Mouse (Mus musculus) right cerebral cortex, postnatal 25 days (tissue): ENCODE measurements around the gene Slc15a1.

Experiments used
- DNase-seq: peaks from one replicate; pipeline ENCODE4 v3.0.0; 2022

Gene Slc15a1

DNA sequence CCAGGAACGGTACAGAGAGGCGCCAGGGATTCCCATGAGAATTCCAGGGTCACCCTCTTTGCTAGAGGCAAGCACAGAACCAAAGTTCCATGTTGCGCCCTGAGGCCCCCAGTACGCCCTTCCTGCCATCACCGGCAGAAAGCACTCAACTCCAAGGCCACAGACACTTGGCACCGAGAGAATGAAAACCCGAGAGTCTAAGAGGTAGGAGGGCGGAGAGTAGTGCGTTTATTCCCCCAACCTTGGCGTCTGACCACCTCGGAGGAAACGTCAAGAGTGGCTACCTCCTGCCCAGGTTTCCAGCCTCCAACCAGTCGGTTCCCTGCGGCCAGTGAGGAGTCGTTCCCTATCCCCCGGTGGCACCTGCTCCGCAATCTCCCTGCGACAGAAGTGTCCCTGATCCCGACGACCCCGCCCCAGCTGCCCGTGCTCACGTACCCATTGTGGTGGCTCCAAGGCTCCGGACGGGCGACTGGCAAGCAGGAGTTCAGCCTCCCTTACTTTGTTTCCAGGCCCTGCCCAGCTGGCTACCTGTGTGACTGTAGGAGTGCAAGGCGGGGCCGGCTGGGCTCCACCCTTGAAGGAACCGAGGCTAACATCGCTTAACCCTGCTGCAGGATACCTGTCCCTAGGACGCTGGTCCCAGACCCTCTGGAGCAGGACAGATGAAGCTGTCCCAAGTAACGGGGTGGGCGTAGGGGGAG, at the start of gene Slc15a1:
Slc15a1 (minus strand) TSS at position 472 of the 704 bp plus-strand sequence.
- DNase-seq = no peak

DNA sequence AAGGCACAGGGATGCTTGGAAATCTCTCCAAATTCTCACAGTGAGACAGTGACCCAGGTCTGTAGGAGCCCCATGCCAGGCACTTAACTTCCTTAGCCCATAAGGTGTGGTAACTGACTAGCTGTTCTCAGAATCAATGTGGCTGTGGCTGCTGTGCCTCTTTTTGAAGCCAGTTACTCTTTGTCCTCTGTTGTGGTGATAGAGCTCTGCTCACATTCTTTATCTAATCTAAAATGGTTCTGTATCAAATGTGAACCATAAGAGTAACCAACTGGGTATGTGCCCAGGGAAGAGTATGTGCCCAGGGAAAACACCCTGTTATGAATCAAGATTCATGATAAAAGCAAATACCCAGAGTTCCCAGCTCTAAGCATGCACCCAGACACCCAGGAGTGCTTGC, 48.7 kb upstream of the Slc15a1 start:
- no peak for DNase-seq

DNA sequence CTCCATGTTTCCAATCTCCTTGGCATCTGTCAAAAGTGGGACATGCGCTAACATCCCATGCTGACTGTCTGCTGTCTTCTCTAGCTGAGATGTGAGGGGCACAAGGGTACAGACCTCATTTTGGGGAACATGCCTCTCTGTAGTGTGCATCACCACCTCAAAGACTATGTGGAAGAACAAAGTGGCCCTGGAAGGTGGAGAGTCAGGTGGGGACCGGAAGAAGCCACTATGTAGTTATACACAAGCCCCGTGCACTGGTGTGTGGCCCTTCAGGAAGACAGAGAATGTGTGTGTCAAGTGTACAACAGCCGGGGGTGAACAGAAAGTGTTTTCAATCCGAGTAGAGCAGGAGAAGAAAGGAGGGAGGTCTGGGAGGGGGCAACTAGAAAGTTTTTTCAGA, 47.5 kb upstream of the Slc15a1 start:
- DNase-seq = no peak

DNA sequence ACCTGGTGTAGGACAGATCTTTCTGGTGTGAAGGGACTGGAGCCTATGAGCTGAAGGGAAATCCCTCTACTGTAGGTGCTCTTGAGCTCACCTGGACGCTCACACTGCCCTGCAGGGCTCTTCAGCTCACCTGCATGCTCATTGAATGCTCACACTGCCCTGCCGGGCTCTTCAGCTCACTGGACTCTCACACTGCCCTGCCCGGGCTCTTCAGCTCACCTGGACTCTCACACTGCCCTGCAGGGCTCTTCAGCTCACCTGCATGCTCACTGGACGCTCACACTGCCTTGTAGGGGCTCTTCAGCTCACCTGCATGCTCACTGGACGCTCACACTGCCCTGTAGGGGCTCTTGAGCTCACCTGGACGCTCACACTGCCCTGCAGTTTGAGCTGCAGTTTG, 44.8 kb upstream of the Slc15a1 start:
- DNase-seq = no peak

DNA sequence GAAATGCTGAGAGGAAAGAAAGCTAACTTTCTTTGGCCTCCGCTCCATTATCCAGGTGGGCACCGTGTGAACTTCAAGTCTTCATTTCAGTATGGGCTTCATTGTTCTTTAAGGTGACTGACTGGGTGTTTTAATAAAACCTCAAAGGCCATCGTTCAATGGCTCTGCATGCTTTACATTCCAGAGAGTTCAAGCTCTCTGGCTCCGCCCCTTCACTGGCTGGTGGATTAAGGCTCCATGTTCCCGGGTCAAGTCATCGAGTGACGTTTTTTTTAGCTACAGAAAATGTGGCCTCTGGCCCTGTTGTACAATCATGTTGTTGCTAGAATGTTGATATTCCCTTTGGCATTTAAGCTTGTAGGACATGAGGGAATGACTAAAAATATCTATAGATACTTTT, 42.7 kb upstream of the Slc15a1 start:
- DNase-seq = no peak

DNA sequence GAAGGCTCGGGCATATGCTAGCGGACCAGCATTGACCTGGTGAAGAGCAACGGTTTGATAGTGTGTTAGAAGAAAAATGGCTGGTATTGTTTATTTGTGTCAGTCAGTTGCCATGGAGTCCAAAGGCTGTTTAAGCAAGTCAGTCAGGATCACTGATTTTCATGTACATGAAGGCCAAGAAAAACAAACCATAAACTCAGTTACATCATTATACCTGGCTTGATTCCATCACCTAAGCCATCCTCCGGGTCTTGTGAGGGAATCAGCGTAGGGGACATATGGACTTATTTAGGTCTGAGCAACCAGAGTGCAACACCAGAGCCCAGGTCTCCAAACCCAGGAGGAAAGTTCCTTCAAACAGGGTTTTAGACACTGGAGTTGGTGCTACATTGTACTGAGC, 41.6 kb upstream of the Slc15a1 start:
- no peak for DNase-seq

DNA sequence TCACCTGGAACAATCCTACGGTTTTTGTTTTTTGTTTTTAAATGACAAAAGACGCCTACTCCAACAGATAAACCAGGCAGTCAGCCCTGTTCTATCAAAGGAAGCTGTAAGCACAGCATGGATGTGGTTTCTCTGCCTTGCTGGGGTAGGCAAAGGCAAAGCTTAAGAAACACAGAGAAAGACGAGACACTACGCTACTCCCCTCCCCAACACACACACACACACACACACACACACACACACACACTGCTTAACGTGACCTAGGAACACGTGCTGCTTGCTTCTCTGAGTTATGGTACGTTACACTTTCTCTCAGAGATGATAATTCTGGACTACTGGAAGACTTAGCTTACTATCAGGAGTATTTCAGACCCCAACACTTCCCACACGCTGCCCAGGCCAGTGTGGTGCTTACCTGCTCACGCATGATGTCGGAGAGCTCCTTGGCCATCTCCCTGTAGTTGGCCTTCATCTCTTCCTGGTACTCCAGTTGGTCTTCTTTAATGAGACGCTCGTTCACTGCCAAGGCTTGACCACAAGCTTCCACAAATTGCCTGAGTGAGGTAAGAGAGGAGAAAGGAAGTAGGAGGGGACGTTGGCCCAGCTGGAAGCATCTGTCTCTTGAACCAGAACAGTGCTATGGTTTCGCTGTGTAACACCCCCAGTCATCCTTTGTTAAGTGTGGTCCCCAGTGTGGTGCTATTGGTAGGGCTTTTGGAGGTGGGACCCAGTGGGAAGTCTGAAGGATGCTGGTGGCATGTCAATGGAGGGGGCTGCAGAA, 40.7 kb upstream of the Slc15a1 start:
- DNase-seq = no peak

DNA sequence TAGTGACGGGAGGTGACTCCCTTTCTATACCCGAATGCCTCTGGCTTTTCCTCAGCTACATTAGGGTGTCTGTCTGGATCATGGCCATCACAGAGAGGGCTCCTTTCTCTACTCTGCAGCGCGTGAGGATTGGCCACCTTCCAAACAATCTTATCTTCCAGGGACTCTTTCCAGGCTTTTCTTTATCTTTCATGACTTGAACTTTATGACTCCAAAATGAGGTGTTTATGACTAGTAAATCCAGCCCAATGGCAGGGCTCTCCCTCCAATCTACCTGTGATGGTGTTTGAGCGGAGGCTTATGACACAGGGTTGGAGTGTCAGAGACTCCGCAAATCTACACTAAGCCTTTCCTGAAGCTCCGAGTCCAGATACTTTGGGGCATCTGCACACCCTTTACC, 36.2 kb upstream of the Slc15a1 start:
- DNase-seq = no peak

DNA sequence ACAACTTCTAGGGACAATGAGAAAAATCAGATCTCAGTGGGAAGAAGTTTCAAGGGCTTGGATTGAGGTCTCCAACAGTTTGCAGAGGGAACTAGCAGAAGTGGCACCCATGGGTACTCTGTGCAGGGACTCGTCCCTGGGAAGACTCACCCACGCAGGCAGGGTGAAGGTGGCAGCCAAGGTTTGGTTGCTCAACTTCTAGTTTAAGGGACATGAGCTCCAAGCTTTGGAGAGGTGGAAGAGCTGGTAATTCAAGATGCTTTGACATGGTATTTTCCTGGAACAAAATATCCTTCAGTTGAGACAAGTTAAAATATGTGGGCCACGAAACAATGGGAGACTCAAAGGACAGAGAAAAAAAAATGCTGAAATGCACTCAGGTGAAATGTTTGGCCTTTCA, 29.4 kb upstream of the Slc15a1 start:
- DNase-seq = no peak

DNA sequence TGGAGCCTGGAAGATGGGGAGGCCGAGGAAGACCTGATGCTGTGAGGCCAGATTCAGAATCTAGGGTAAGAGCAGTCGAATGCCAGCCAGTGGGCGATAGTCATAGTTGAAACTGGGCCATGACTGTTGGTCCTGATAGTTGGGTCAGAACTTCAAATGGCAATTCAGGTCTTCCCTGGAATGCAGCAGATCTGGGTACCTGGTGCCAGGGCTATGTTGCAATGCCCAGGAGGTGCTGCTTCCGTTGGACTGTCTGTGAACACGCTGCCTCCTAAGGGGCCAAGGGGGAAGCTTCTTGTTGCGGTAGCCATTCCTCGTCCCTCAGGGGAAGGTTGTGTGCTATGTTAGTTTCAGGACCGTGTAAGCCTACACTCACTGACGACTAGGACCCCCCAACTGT, 25.8 kb upstream of the Slc15a1 start:
- no peak for DNase-seq

DNA sequence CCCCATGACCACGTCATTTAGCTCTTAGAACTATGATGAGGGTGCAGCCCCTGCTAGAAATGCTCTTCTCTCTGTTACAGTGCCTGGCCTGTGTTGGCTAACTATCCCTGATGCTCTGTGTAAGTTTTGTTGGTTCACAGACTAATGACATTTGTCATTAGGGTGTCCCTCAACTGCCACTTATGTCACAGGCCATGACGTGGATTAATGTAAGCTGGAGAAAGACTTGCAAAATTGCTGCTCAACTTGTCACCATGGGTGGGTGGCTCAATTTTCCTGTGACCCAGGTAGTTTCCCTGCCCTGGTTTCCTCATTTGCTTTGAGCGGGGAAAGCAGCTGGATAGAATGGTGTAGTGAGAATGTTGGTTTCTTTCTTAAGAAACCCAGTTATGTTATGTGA, 22.8 kb upstream of the Slc15a1 start:
- DNase-seq = no peak

DNA sequence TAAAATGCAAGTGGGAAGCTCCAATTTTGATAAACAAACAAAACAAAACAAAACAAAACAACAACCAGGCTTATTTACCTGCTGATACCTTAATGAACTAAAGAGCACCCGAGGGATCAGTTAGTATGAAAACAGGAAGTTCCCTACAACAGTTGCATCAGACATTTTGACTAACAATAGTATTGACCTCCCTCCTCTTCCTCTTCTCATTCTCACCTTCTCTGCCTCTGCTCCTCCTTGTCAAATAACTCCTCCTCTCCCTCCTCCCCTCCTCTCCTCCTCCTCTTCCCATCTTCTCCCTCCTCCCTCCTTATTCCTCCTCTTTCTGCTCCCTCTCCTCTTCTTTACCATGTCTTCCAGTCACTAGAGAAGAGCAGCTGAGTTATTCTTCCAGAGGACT, 22.1 kb upstream of the Slc15a1 start:
- DNase-seq = no peak

DNA sequence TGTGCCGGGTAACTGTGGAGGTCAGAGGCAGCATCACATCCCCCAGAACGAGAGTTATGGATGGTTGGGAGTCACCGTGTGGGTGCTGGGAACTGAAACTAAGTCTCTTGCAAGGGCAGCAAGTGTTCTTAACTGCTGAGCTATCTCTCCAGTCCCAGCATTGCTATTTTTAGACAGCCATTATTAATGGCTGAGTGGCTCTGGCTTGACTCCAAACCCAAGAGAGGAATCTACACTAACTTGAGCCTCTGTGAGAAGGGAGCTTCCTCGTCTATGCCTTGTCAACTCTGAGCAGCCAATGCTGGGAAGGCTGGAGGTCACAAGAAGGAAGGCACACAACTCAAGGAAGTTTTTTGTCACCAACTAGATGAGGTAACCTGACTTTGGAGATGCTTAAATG, 16.7 kb upstream of the Slc15a1 start:
- DNase-seq = no peak

DNA sequence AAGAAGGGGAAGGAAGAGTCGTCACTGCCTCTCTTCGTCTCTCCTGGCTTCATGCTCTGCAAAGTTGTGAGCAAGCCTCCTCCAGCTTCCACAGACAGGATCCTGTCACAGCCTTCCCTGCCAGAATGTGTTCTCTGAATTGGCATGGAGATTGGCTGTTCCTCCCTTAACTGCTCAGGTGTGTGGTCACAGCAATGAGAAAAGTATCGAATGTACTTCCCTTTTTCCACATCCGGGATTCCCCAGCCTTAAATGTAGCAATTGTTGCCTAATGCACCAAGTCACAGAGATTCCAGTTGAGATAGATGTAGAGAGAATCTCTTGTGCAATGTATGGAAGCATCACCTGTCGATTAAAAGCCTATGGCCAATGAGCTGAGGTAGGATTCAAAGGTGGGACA, 11.8 kb upstream of the Slc15a1 start:
- no peak for DNase-seq

DNA sequence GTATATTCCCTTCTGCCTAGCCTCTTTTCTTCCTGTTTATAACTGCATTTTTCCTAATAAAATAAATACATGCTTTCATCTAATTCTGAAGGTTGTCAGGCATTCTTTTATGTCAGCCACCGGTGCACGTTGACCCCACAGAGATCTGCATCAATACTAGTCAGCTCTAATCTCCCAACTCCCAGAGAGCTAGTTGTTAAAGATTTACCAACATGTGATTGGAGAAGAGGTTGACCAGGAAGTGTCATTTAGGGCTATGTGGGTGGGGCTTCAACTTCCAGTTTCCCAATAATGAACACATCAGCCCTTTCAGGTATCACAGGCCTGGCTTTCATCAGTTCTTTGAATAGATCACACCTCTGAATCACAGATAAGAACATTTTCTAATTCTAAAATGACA, 3.9 kb upstream of the Slc15a1 start:
- no peak for DNase-seq

DNA sequence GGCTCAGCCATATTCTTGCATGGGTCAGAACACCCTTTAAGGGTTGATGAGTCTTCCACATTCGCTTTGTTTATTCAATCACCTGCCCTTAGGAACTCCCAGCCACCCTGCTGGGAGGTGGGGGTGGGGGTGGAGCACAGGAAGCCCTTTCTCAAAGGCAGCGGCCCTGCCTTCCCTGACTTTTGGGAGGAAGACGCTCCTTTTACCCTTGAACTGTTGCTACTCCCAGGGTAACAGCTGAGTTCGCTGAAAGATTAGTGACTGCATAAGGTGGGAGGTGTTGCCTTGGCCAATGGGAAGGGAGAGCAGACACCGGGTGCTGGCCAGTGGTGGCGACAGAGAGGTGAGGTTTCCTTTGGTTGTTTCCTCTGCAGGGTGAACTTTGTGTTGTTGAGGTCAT, 1.3 kb upstream of the Slc15a1 start:
- no peak for DNase-seq

DNA sequence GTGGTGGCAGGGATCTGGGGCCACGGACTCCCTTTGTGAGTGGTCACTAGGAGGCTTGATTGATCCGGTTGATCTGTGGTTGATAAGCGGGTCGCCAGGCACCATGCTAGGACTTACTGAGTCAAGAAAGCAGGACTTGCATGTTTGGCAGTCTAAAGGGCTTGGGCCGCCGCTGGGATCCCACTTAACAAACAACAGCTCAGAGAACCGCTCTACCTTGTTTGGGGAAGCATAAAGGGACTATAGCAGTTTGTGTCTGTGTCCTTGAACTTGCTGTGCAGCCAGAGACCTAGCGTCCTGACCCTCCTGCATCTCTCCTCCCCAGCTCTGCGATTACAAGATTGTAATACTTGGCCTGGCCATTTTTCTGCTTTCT, 421 bp upstream of the Slc15a1 start:
- no peak for DNase-seq

DNA sequence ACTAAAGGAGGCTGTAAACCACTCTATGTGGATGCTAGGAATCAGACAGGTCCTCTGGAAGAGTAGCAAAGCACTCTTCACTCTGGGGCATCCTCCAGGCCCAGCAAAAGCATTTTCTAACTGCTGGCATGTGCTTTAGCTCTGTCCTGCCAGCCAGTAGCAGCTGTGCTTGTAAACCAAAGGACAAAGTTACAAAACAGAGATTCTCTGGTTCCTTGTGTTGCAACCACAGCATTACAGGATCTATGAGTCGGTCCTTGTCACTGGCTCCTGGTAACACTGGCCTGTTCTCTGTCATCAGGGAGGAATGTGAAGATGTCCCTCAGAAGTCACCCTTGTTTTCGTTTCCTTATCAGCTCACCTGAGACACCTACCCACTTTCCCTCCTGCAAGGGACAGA, 4.5 kb downstream of the Slc15a1 start:
- DNase-seq = no peak

DNA sequence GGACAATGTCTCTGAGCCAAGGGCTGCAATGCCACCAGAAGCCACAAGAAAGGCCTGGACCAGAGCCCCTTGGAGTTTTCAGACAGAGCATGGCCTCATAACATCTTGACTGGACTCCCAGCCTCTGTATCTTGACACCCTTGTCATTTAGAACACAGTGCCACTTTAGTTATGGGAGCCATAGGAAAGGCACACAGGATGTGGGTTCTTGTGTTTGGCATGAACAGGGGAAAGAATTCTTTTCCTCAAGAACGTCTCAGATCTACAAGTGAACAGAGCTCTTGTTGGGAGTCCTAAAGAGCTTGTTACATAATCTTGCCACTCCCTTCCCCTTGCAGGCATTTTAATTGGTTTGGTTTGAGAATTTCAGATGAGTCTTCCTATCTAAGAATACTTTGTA, 5.3 kb downstream of the Slc15a1 start:
- DNase-seq = no peak

DNA sequence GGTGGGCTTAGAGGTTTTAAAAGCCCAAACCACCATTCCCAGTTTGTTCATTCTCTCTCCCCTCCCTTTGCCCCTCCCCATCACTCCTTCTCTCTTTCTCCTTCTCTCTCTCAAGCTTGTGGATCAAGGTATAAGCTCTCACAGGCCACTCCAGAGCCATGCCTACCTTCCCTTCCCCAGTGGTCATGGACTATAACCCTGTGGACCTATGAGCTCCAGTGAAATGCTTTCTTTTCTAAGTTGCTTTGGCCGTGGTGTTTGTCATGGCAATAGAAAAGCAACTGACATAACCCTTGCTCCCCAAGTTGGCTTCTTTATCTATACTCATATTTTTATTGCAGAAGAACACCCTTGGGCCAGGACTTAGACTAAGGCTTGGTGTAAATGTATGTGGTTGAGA, 7.3 kb downstream of the Slc15a1 start:
- DNase-seq = no peak

DNA sequence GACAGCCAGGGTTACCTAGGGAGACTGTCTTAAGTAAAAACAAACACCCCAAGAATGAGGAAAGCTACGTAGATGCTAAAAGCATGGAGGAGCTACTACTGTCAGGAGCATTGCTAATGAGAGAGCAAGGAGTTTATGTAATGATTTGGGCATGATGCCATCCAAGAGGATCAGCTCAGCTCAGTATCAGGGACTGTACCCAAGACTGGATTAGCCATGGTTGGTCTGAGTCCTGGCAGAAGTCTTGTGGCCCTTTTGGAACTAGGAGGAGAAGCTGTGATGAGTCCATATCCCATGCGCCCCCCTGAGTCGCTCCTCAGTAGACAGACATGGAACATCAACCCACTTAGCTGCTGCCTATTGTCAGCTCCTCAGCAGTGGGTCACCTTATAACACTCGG, 9.3 kb downstream of the Slc15a1 start:
- no peak for DNase-seq

DNA sequence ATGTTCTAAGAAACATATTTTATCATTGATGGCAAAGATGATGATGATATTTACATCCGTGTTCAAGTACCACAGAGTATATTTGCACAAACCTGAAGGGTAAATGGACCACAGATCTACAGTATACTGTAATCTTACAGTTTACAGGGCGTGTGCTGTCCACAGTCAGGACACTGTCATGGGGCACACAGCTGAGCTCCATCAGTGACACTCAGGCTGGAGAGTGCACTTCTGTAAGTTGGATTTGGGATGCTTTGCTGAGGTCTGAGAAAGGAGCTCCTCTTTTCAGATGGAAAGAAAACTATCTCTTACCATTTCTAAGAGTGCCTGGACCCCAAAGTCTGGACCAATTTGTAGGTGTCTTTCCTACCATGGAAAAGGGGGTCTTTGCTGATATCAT, 9.9 kb downstream of the Slc15a1 start:
- DNase-seq = no peak

DNA sequence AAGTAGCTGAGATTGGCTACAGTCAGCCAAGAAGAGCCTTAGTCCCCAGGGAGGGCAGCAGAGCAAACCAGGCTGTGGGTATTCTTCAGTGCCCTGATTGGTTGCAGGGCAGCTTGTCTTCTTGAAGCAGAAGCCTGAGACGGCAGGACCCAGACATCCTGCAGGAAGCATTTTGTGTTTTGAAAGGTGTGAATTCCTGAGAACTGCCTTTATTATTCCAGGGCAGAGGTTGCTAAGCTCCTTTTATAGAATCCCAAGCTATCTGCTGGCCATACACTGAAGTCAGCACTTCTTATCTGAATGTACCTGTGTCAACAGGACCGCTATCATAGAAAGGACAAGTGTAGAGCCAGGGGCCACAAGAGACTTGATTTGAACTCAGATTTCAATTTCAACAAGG, 10.8 kb downstream of the Slc15a1 start:
- DNase-seq = no peak

DNA sequence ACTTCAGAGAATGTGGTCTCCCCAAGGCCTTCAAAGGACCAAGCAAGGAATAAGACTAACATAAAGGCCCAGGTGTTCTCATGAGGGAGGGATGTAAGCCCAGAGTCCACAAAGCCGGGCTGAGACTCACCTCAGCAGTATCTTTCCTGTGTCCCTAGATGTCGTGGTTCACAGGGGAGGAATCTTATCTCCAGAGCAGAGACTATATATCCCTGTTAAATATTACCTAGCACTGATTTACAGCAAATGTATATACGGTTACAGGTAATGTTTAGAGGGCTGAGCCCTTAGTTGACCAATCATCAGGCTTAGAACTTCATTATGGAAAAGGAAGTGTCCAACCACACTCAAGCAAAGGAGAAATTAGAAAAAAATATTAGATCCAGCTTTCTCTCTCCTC, 11.3 kb downstream of the Slc15a1 start:
- DNase-seq = no peak

DNA sequence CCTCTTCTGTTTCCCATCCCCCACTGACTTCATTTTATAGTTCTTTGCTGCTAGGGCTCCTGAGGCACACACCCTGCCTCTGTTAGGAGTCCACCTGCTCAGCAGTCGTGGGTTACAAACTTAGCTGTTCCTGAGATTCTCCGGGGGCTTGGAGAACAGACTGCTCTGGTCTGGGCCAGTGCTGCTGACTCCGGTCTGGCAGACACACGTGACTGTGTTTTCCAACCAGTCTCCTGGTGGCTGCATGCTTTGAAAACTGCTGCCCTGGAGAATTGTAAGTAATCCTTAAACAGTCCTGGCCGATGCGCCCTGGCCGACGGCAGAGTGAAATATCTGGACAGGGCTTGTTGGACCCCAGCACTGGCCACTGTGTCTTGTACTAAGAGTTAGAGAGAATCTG, 12.7 kb downstream of the Slc15a1 start:
- DNase-seq = no peak
